ENCODE assay signal across 8 mouse cellular contexts in genomic region chr1:36367698-36368097, GRCm38 (mm10). TPM values are rescaled to one million over a fixed set of nuclear protein-coding genes. Genes with fewer than 3 reads are reported as not detected.
DNase-seq lines count a peak whose midpoint lies in the region; ATAC-seq lines count a peak whose summit lies in the region.

No protein-coding gene starts in this region.

- H3K9ac ChIP-seq in forebrain, embryonic 13.5 days, result peak overlapping the region; percentile 95
- peak overlapping the region; percentile 84 for H3K9ac ChIP-seq in limb, embryonic 13.5 days
- 0 out of 2 replicates have a peak overlapping the region, but pooled peaks have one; percentile 84 for H3K9ac ChIP-seq in stomach, embryonic 14.5 days (replicated peaks; ENCODE audit: low read depth, low read length)

- ATAC-seq in forebrain, embryonic 13.5 days, result no peak
- no peak for ATAC-seq in limb, embryonic 13.5 days (ENCODE audit: low FRiP score, low read depth)
- no peak for ATAC-seq in stomach, embryonic 14.5 days (ENCODE audit: insufficient number of reproducible peaks, insufficient read depth, low FRiP score, low read depth)
- no peak for ATAC-seq in inflammation-experienced regulatory T-cells, adult 6 months

- peak overlapping the region; percentile 95 for H3K4me3 ChIP-seq in heart, embryonic 10.5 days
- H3K4me3 ChIP-seq in forebrain, embryonic 13.5 days, result peak overlapping the region; percentile 91
- H3K4me3 ChIP-seq in limb, embryonic 13.5 days, result peak overlapping the region; percentile 58
- peak overlapping the region; percentile 84 for H3K4me3 ChIP-seq in stomach, embryonic 14.5 days (ENCODE audit: low read depth, low read length)

- H3K27me3 ChIP-seq in heart, embryonic 10.5 days (ENCODE audit: insufficient read depth, poor library complexity, severe bottlenecking), result no peaks in the 10 kb centered on the region
- H3K27me3 ChIP-seq in forebrain, embryonic 13.5 days, result no peaks in the 10 kb centered on the region
- H3K27me3 ChIP-seq in limb, embryonic 13.5 days, result no peaks in the 10 kb centered on the region
- H3K27me3 ChIP-seq in stomach, embryonic 14.5 days (ENCODE audit: control insufficient read depth, insufficient read depth, low read length), result no peaks in the 10 kb centered on the region

- 60% methylated on average over 12 of the region's 12 CpGs for WGBS in heart, embryonic 10.5 days
- WGBS in forebrain, embryonic 13.5 days, result 54% methylated on average over 12 of the region's 12 CpGs
- WGBS in limb, embryonic 13.5 days, result 59% methylated on average over 12 of the region's 12 CpGs
- WGBS in stomach, embryonic 14.5 days, result 51% methylated on average over 12 of the region's 12 CpGs

- no peaks in the 10 kb centered on the region for H3K9me3 ChIP-seq in heart, embryonic 10.5 days
- no peaks in the 10 kb centered on the region for H3K9me3 ChIP-seq in forebrain, embryonic 13.5 days (replicated peaks)
- no peaks in the 10 kb centered on the region for H3K9me3 ChIP-seq in limb, embryonic 13.5 days
- no peaks in the 10 kb centered on the region for H3K9me3 ChIP-seq in stomach, embryonic 14.5 days (ENCODE audit: control insufficient read depth, low read depth, low read length)

- peak overlapping the region; percentile 80 for H3K4me2 ChIP-seq in forebrain, embryonic 13.5 days
- H3K4me2 ChIP-seq in limb, embryonic 13.5 days (replicated peaks), result peak overlapping the region; percentile 84
- H3K4me2 ChIP-seq in stomach, embryonic 14.5 days (replicated peaks; ENCODE audit: low read depth, low read length), result peak overlapping the region; percentile 80

- DNase-seq in heart, embryonic 10.5 days (ENCODE audit: low spot score), result no peak
- no peak for DNase-seq in heart, postnatal 4 days
- peak; percentile 46 for DNase-seq in ES-CJ7 (ENCODE audit: low read depth, low spot score)
- DNase-seq in right cerebral cortex, postnatal 14 days, result no peak

- peaks cover 14% of the 10 kb centered on the region; the same call in 1 of the 2 replicates for H3K4me1 ChIP-seq in heart, embryonic 10.5 days
- peaks cover 12% of the 10 kb centered on the region for H3K4me1 ChIP-seq in forebrain, embryonic 13.5 days
- H3K4me1 ChIP-seq in limb, embryonic 13.5 days, result peaks cover 15% of the 10 kb centered on the region
- peaks cover 13% of the 10 kb centered on the region; the same call in 1 of the 2 replicates for H3K4me1 ChIP-seq in stomach, embryonic 14.5 days (ENCODE audit: control insufficient read depth, insufficient read depth, low read length)

- H3K27ac ChIP-seq in heart, embryonic 10.5 days, result no peak overlapping the region
- H3K27ac ChIP-seq in forebrain, embryonic 13.5 days, result no peak overlapping the region
- H3K27ac ChIP-seq in limb, embryonic 13.5 days, result no peak overlapping the region
- H3K27ac ChIP-seq in stomach, embryonic 14.5 days (ENCODE audit: low read length), result no peak overlapping the region

- peaks cover 36% of the 10 kb centered on the region for H3K36me3 ChIP-seq in heart, embryonic 10.5 days
- H3K36me3 ChIP-seq in forebrain, embryonic 13.5 days (ENCODE audit: poor library complexity, severe bottlenecking), result peaks cover 31% of the 10 kb centered on the region
- peaks cover 31% of the 10 kb centered on the region for H3K36me3 ChIP-seq in limb, embryonic 13.5 days
- peaks cover 20% of the 10 kb centered on the region for H3K36me3 ChIP-seq in stomach, embryonic 14.5 days (ENCODE audit: control insufficient read depth, insufficient read depth, low read length)

RNA-seq across cellular contexts. Expression of gene Kansl3, which starts 1.3 kb away (rescaled TPM):
- polyA plus RNA-seq in heart, embryonic 10.5 days (2016; fragmentation: Nextera tagmentation; extraction: Ambion mirVana), result 46.7 and 52.1 TPM in 2 replicates
- total RNA-seq in heart, postnatal 4 days (2021), result 10 to 100 TPM; 69.1 to 74.2 TPM
- polyA plus RNA-seq in forebrain, embryonic 13.5 days (2015; fragmentation: Nextera tagmentation; extraction: Ambion mirVana), result 34.2 and 39.0 TPM in 2 replicates
- 48.3 and 49.5 TPM in 2 replicates for polyA plus RNA-seq in limb, embryonic 13.5 days (2015; fragmentation: Nextera tagmentation; extraction: Ambion mirVana)
- 44.7 and 45.1 TPM in 2 replicates for polyA plus RNA-seq in stomach, embryonic 14.5 days (2014; fragmentation: Nextera tagmentation; extraction: Ambion mirVana)
- 10 to 100 TPM; 45.7 to 65.2 (median 47.4) TPM for polyA plus RNA-seq in inflammation-experienced regulatory T-cells, adult 6 months (2017; shearing (Covaris generic))

RNA-seq across cellular contexts. Expression of gene Fer1l5, which starts 4.4 kb away (rescaled TPM):
- 0.74 and 1.3 TPM in 2 replicates for polyA plus RNA-seq in heart, embryonic 10.5 days (2016; fragmentation: Nextera tagmentation; extraction: Ambion mirVana)
- not detected for total RNA-seq in heart, postnatal 4 days (2021)
- polyA plus RNA-seq in forebrain, embryonic 13.5 days (2015; fragmentation: Nextera tagmentation; extraction: Ambion mirVana), result 1.1 and 1.7 TPM in 2 replicates
- polyA plus RNA-seq in limb, embryonic 13.5 days (2015; fragmentation: Nextera tagmentation; extraction: Ambion mirVana), result 0.97 and 1.1 TPM in 2 replicates
- 0.61 and 0.77 TPM in 2 replicates for polyA plus RNA-seq in stomach, embryonic 14.5 days (2014; fragmentation: Nextera tagmentation; extraction: Ambion mirVana)
- under 1 TPM; 0.20 to 0.55 (median 0.39) TPM for polyA plus RNA-seq in inflammation-experienced regulatory T-cells, adult 6 months (2017; shearing (Covaris generic))
